Mouse (Mus musculus): ENCODE results near the gene Fam163a. TPM values are rescaled to one million over a fixed set of nuclear protein-coding genes. Genes with fewer than 3 reads are reported as not detected.

Gene Fam163a
- total and polyA plus RNA-seq, 3 experiments, result not detected

GRCm38 (mm10) chr1:156028340-156028975 is 176.4 kb downstream of the Fam163a start:
- peaks cover 4 to 7% of the 10 kb centered on the region in 2 experiments for H3K36me3 ChIP-seq (ENCODE audit: control insufficient read depth in 1 of 2, insufficient read depth in 2 of 2, low read length in 2 of 2)
- H3K4me3 ChIP-seq (ENCODE audit: control insufficient read depth in 1 of 2, insufficient read depth in 1 of 2, low read depth in 2 of 2, low read length in 2 of 2), result 0 out of 4 replicates have a peak overlapping the region, but pooled peaks of 1 of the 2 experiments have one; percentile 13
- H3K27ac ChIP-seq (ENCODE audit: control insufficient read depth, low read depth, low read length), result peak overlapping the region; percentile 19; the same call in 1 of the 2 replicates
- peak; percentile 58 for DNase-seq (ENCODE audit: low read depth, low spot score)
- H3K4me1 ChIP-seq (ENCODE audit: control insufficient read depth in 1 of 2, insufficient read depth in 2 of 2, low read length in 2 of 2), result peaks cover 0 to 3% of the 10 kb centered on the region in 2 experiments; a peak in 1 of 4 replicates
- no peaks in the 10 kb centered on the region for H3K27me3 ChIP-seq (ENCODE audit: control insufficient read depth in 1 of 2, insufficient read depth in 2 of 2, low read length in 2 of 2)
- H3K9me3 ChIP-seq (replicated peaks; ENCODE audit: insufficient read depth, low read length), result no peaks in the 10 kb centered on the region
- peak overlapping the region; percentile 39 for H3K9ac ChIP-seq (ENCODE audit: control insufficient read depth, low read depth, low read length, poor library complexity, severe bottlenecking)
- peaks cover under 1% of the 10 kb centered on the region; the same call in 1 of the 2 replicates for H3K79me2 ChIP-seq (ENCODE audit: control insufficient read depth, insufficient read depth, low read length, poor library complexity)
- no peak for TF ChIP-seq ZKSCAN1 (IDR thresholded peaks at IDR 0.05; ENCODE audit: low read depth, low read length)
- no peak for TF ChIP-seq POLR2AphosphoS5 (IDR thresholded peaks at IDR 0.05; ENCODE audit: borderline replicate concordance, low read depth, low read length)
- no peak for TF ChIP-seq POLR2A (IDR thresholded peaks at IDR 0.05; ENCODE audit: control insufficient read depth in 1 of 2, insufficient read depth in 1 of 2, low read depth in 1 of 2, low read length in 2 of 2, poor library complexity in 1 of 2)
- TF ChIP-seq ZMIZ1 (IDR thresholded peaks at IDR 0.05; ENCODE audit: low read depth, low read length), result no peak
- peak; percentile 59; the same call in 1 of the 2 replicates for TF ChIP-seq ELF1 (IDR thresholded peaks at IDR 0.05; ENCODE audit: low read depth, low read length)
- no peak for TF ChIP-seq MAX (IDR thresholded peaks at IDR 0.05; ENCODE audit: low read length)
- TF ChIP-seq HCFC1 (IDR thresholded peaks at IDR 0.05; ENCODE audit: low read depth, low read length), result peak; percentile 46; the same call in 1 of the 2 replicates
- TF ChIP-seq E2F4 (IDR thresholded peaks at IDR 0.05; ENCODE audit: borderline replicate concordance, low read depth, low read length), result no peak
- TF ChIP-seq TCF12 (IDR thresholded peaks at IDR 0.05; ENCODE audit: low read depth, low read length), result no peak
- 0 out of 2 replicates have a peak, but pooled peaks have one; percentile 33 for TF ChIP-seq MYC (IDR thresholded peaks at IDR 0.05; ENCODE audit: low read depth, low read length)
- TF ChIP-seq CHD2 (IDR thresholded peaks at IDR 0.05; ENCODE audit: low read length), result no peak
- TF ChIP-seq JUND (IDR thresholded peaks at IDR 0.05; ENCODE audit: low read depth, low read length), result no peak

- no peak for DNase-seq (ENCODE audit: low read depth, low spot score)
- H3K4me3 ChIP-seq (ENCODE audit: control insufficient read depth in 1 of 2, insufficient read depth in 1 of 2, low read depth in 2 of 2, low read length in 2 of 2), result 0 out of 4 replicates have a peak overlapping the region, but pooled peaks of 1 of the 2 experiments have one; percentile 13
- H3K9me3 ChIP-seq (replicated peaks; ENCODE audit: insufficient read depth, low read length), result no peaks in the 10 kb centered on the region
- no peaks in the 10 kb centered on the region for H3K79me2 ChIP-seq (ENCODE audit: control insufficient read depth, insufficient read depth, low read length, poor library complexity)
- no peaks in the 10 kb centered on the region for H3K27me3 ChIP-seq (ENCODE audit: control insufficient read depth in 1 of 2, insufficient read depth in 2 of 2, low read length in 2 of 2)
- TF ChIP-seq UBTF (IDR thresholded peaks at IDR 0.05; ENCODE audit: borderline replicate concordance, insufficient read depth, low read depth, low read length) (no peak), NELFE (IDR thresholded peaks at IDR 0.05; ENCODE audit: low read depth, low read length) (no peak), EP300 (IDR thresholded peaks at IDR 0.05; ENCODE audit: low read depth in 1 of 2, low read length in 2 of 2) (no peak), KAT2A (conservative IDR thresholded peaks at IDR 0.05; ENCODE audit: low read depth, low read length) (no peak), ZMIZ1 (IDR thresholded peaks at IDR 0.05; ENCODE audit: low read depth, low read length) (no peak), CHD1 (IDR thresholded peaks at IDR 0.05; ENCODE audit: low read depth, low read length) (no peak), TCF12 (IDR thresholded peaks at IDR 0.05; ENCODE audit: low read depth, low read length) (no peak), MAX (IDR thresholded peaks at IDR 0.05; ENCODE audit: low read length) (no peak), TAL1 (IDR thresholded peaks at IDR 0.05; ENCODE audit: low read length) (no peak), MAZ (IDR thresholded peaks at IDR 0.05; ENCODE audit: low read depth, low read length) (no peak), TBP (IDR thresholded peaks at IDR 0.05; ENCODE audit: low read depth, low read length) (no peak)
- peaks cover 4 to 7% of the 10 kb centered on the region in 2 experiments for H3K36me3 ChIP-seq (ENCODE audit: control insufficient read depth in 1 of 2, insufficient read depth in 2 of 2, low read length in 2 of 2)
- peaks cover 0 to 3% of the 10 kb centered on the region in 2 experiments; a peak in 1 of 4 replicates for H3K4me1 ChIP-seq (ENCODE audit: control insufficient read depth in 1 of 2, insufficient read depth in 2 of 2, low read length in 2 of 2)
- H3K9ac ChIP-seq (ENCODE audit: control insufficient read depth, low read depth, low read length, poor library complexity, severe bottlenecking), result no peak overlapping the region; the same call in 1 of the 2 replicates
- H3K27ac ChIP-seq (ENCODE audit: control insufficient read depth, low read depth, low read length), result peak overlapping the region; percentile 19; the same call in 1 of the 2 replicates
Measured at GRCm38 (mm10) chr1:156027849-156028248, 177.0 kb downstream of the Fam163a start.

Other genes with a start within 250 kb of the Fam163a start
- gene Cep350, start 231.8 kb downstream of the Fam163a start, total RNA-seq (2012; rRNA removed), result 4.3 and 5.7 TPM in 2 replicates
- gene Cep350, start 231.8 kb downstream of the Fam163a start, polyA plus RNA-seq (2012; ENCODE audit: insufficient read depth in 1 of 2, insufficient read length in 2 of 2, low read depth in 1 of 2, low replicate concordance in 2 of 2, missing spikeins in 1 of 2), result 100 to 1,000 TPM in 1 of 2 experiments, 1 to 10 TPM in 1; 9.7 to 110 TPM
- gene Tor1aip2, start 169.6 kb downstream of the Fam163a start, total RNA-seq (2012; rRNA removed), result 37.7 and 47.1 TPM in 2 replicates
- 10 to 100 TPM in 1 of 2 experiments, not detected in 1; 48.1 TPM for gene Tor1aip2, start 169.6 kb downstream of the Fam163a start, polyA plus RNA-seq (2012; ENCODE audit: insufficient read depth in 1 of 2, insufficient read length in 2 of 2, low read depth in 1 of 2, low replicate concordance in 2 of 2, missing spikeins in 1 of 2)
- gene Tor1aip1, start 168.5 kb downstream of the Fam163a start, total RNA-seq (2012; rRNA removed), result 11.4 and 13.1 TPM in 2 replicates
- 10 to 100 TPM in 1 of 2 experiments, not detected in 1; 22.9 TPM for gene Tor1aip1, start 168.5 kb downstream of the Fam163a start, polyA plus RNA-seq (2012; ENCODE audit: insufficient read depth in 1 of 2, insufficient read length in 2 of 2, low read depth in 1 of 2, low replicate concordance in 2 of 2, missing spikeins in 1 of 2)
- gene Tdrd5, start 98.6 kb upstream of the Fam163a start, total RNA-seq (2012; rRNA removed), result 3.4 TPM in 2 replicates
- 1 to 10 TPM in 1 of 2 experiments, not detected in 1; 4.1 TPM for gene Tdrd5, start 98.6 kb upstream of the Fam163a start, polyA plus RNA-seq (2012; ENCODE audit: insufficient read depth in 1 of 2, insufficient read length in 2 of 2, low read depth in 1 of 2, low replicate concordance in 2 of 2, missing spikeins in 1 of 2)
- not detected in 2 replicates for gene Nphs2, start 105.7 kb upstream of the Fam163a start, total RNA-seq (2012; rRNA removed)
- gene Nphs2, start 105.7 kb upstream of the Fam163a start, polyA plus RNA-seq (2012; ENCODE audit: insufficient read depth in 1 of 2, insufficient read length in 2 of 2, low read depth in 1 of 2, low replicate concordance in 2 of 2, missing spikeins in 1 of 2), result not detected
- gene Gm2000, start 161.0 kb upstream of the Fam163a start, total RNA-seq (2012; rRNA removed), result 459 and 615 TPM in 2 replicates
- 1,000 to 10,000 TPM in 1 of 2 experiments, not detected in 1; 2,505 TPM for gene Gm2000, start 161.0 kb upstream of the Fam163a start, polyA plus RNA-seq (2012; ENCODE audit: insufficient read depth in 1 of 2, insufficient read length in 2 of 2, low read depth in 1 of 2, low replicate concordance in 2 of 2, missing spikeins in 1 of 2)
- gene Axdnd1, start 216.1 kb upstream of the Fam163a start, total RNA-seq (2012; rRNA removed), result 0.07 and 0.08 TPM in 2 replicates
- under 1 TPM in 1 of 2 experiments, not detected in 1; 0.29 TPM for gene Axdnd1, start 216.1 kb upstream of the Fam163a start, polyA plus RNA-seq (2012; ENCODE audit: insufficient read depth in 1 of 2, insufficient read length in 2 of 2, low read depth in 1 of 2, low replicate concordance in 2 of 2, missing spikeins in 1 of 2)